Mouse (Mus musculus): Measurements from ENCODE around the gene Panx1. TPM values are rescaled to one million over a fixed set of nuclear protein-coding genes. Genes with fewer than 3 reads are reported as not detected.
A peak's percentile ranks its signal among the peaks of the same experiment; 100 is the strongest.

Panx1 gene
- total RNA-seq, 1 experiment: 25.0 TPM

DNA sequence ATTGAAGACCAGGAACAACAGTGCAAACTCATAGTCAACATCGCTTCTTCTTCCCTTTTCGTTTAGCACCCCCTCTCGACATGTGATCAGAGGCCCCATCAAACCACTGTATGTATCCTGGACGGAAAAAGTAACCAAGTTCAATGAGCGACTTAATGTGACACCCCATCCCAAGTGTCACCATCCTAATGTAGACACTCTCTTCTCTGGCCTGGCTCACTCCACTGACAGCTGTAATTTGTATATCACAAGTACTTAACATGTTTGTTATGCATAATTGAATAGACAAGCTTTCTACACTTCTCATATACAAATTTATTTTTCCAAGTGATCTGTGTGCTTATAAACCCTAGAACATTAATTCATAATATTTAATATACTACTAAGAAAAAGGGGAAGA is 15.6 kb upstream of the Panx1 start:
- Histone ChIP-seq H3K4me3 (ENCODE audit: insufficient read depth in 1 of 2, low read depth in 1 of 2, low read length in 2 of 2, poor library complexity in 1 of 2, severe bottlenecking in 1 of 2) (no peak overlapping the region), H3K27ac (ENCODE audit: insufficient read depth, low read depth, low read length, poor library complexity, severe bottlenecking) (no peak overlapping the region), H3K4me1 (ENCODE audit: control insufficient read depth in 2 of 2, insufficient read depth in 2 of 2, low read length in 2 of 2, poor library complexity in 1 of 2) (no peaks in the 10 kb centered on the region), H3K36me3 (ENCODE audit: control insufficient read depth, insufficient read depth, low read length, poor library complexity, severe bottlenecking) (no peaks in the 10 kb centered on the region), H3K9ac (ENCODE audit: insufficient read depth, low read depth, low read length, poor library complexity, severe bottlenecking) (no peak overlapping the region), H3K9me3 (ENCODE audit: control insufficient read depth, insufficient read depth, low read depth, low read length) (no peaks in the 10 kb centered on the region)
- TF ChIP-seq CHD2 (IDR thresholded peaks at IDR 0.05; ENCODE audit: low read depth, low read length): no peak
- no peak for TF ChIP-seq ZC3H11A (IDR thresholded peaks at IDR 0.05; ENCODE audit: borderline replicate concordance, low read depth, low read length)
- no peak for TF ChIP-seq ZNF384 (IDR thresholded peaks at IDR 0.05; ENCODE audit: low read depth, low read length)
- TF ChIP-seq MAFK (IDR thresholded peaks at IDR 0.05; ENCODE audit: insufficient read depth, low read depth, low read length): no peak
- TF ChIP-seq HCFC1 (IDR thresholded peaks at IDR 0.05; ENCODE audit: borderline replicate concordance, insufficient read depth, low read length): no peak
- DNase-seq (ENCODE audit: low read depth, low spot score): no peak
- in situ Hi-C loops (cut with MboI; ENCODE audit: low sequenced_read_pairs in 2 of 2, unreplicated experiment in 2 of 2): no loop called here

GRCm38 (mm10) chr9:15060026-15060425 is 14.7 kb upstream of the Panx1 start:
- Histone ChIP-seq H3K36me3 (ENCODE audit: control insufficient read depth, insufficient read depth, low read length, poor library complexity, severe bottlenecking) (no peaks in the 10 kb centered on the region), H3K9ac (ENCODE audit: insufficient read depth, low read depth, low read length, poor library complexity, severe bottlenecking) (no peak overlapping the region), H3K4me1 (ENCODE audit: control insufficient read depth in 2 of 2, insufficient read depth in 2 of 2, low read length in 2 of 2, poor library complexity in 1 of 2) (no peaks in the 10 kb centered on the region), H3K4me3 (ENCODE audit: insufficient read depth in 1 of 2, low read depth in 1 of 2, low read length in 2 of 2, poor library complexity in 1 of 2, severe bottlenecking in 1 of 2) (no peak overlapping the region), H3K9me3 (ENCODE audit: control insufficient read depth, insufficient read depth, low read depth, low read length) (no peaks in the 10 kb centered on the region), H3K27ac (ENCODE audit: insufficient read depth, low read depth, low read length, poor library complexity, severe bottlenecking) (no peak overlapping the region)
- in situ Hi-C loops (cut with MboI; ENCODE audit: low sequenced_read_pairs in 2 of 2, unreplicated experiment in 2 of 2): no loop called here
- DNase-seq (ENCODE audit: low read depth, low spot score): no peak
- no peak for TF ChIP-seq MAFK (IDR thresholded peaks at IDR 0.05; ENCODE audit: insufficient read depth, low read depth, low read length)
- no peak for TF ChIP-seq ZNF384 (IDR thresholded peaks at IDR 0.05; ENCODE audit: low read depth, low read length)
- TF ChIP-seq CHD2 (IDR thresholded peaks at IDR 0.05; ENCODE audit: low read depth, low read length): no peak
- TF ChIP-seq ZC3H11A (IDR thresholded peaks at IDR 0.05; ENCODE audit: borderline replicate concordance, low read depth, low read length): no peak
- TF ChIP-seq HCFC1 (IDR thresholded peaks at IDR 0.05; ENCODE audit: borderline replicate concordance, insufficient read depth, low read length): no peak

DNA sequence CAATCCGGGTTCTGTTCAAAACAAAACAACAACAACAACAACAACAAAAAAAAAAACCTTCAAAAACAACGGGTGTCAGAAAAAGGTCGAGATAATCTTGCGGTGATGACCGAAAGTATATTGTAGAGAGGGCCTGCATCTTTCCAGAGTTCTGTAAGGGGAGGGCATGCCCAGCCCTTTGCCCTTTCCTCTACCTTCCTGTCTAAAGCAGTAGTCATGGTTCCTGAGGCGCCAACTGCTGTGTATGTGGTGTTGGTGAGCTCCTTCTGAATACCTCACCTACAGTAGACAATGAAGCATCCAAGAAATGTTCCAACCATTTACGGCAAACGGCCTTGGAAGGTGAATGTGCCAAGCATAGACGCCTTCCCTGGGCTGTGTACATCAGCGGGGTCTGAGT is 462 bp upstream of the Panx1 start:
- Histone ChIP-seq H3K27ac (ENCODE audit: insufficient read depth, low read depth, low read length, poor library complexity, severe bottlenecking) (no peak overlapping the region), H3K4me1 (ENCODE audit: control insufficient read depth in 2 of 2, insufficient read depth in 2 of 2, low read length in 2 of 2, poor library complexity in 1 of 2) (peaks cover 0 to 2% of the 10 kb centered on the region in 2 experiments; a peak in 1 of 4 replicates), H3K4me3 (ENCODE audit: insufficient read depth in 1 of 2, low read depth in 1 of 2, low read length in 2 of 2, poor library complexity in 1 of 2, severe bottlenecking in 1 of 2) (peak overlapping the region; percentile 81 to 91), H3K9me3 (ENCODE audit: control insufficient read depth, insufficient read depth, low read depth, low read length) (no peaks in the 10 kb centered on the region), H3K9ac (ENCODE audit: insufficient read depth, low read depth, low read length, poor library complexity, severe bottlenecking) (no peak overlapping the region), H3K36me3 (ENCODE audit: control insufficient read depth, insufficient read depth, low read length, poor library complexity, severe bottlenecking) (no peaks in the 10 kb centered on the region)
- TF ChIP-seq CHD2 (IDR thresholded peaks at IDR 0.05; ENCODE audit: low read depth, low read length) (no peak), ZNF384 (IDR thresholded peaks at IDR 0.05; ENCODE audit: low read depth, low read length) (no peak), HCFC1 (IDR thresholded peaks at IDR 0.05; ENCODE audit: borderline replicate concordance, insufficient read depth, low read length) (no peak), ZC3H11A (IDR thresholded peaks at IDR 0.05; ENCODE audit: borderline replicate concordance, low read depth, low read length) (no peak), MAFK (IDR thresholded peaks at IDR 0.05; ENCODE audit: insufficient read depth, low read depth, low read length) (no peak)
- no peak for DNase-seq (ENCODE audit: low read depth, low spot score)
- in situ Hi-C loops (cut with MboI; ENCODE audit: low sequenced_read_pairs in 2 of 2, unreplicated experiment in 2 of 2): no loop called here

GRCm38 (mm10) chr9:15044391-15045083 is 741 bp downstream of the Panx1 start:
- H3K9ac ChIP-seq (ENCODE audit: insufficient read depth, low read depth, low read length, poor library complexity, severe bottlenecking): peak overlapping the region; percentile 78
- H3K4me3 ChIP-seq (ENCODE audit: insufficient read depth in 1 of 2, low read depth in 1 of 2, low read length in 2 of 2, poor library complexity in 1 of 2, severe bottlenecking in 1 of 2): peak overlapping the region; percentile 81 to 91
- no peaks in the 10 kb centered on the region for H3K9me3 ChIP-seq (ENCODE audit: control insufficient read depth, insufficient read depth, low read depth, low read length)
- in situ Hi-C loops (cut with MboI; ENCODE audit: low sequenced_read_pairs in 2 of 2, unreplicated experiment in 2 of 2): no loop called here
- no peaks in the 10 kb centered on the region for H3K36me3 ChIP-seq (ENCODE audit: control insufficient read depth, insufficient read depth, low read length, poor library complexity, severe bottlenecking)
- no peak overlapping the region for H3K27ac ChIP-seq (ENCODE audit: insufficient read depth, low read depth, low read length, poor library complexity, severe bottlenecking)
- peaks cover 0 to 2% of the 10 kb centered on the region in 2 experiments; a peak in 1 of 4 replicates for H3K4me1 ChIP-seq (ENCODE audit: control insufficient read depth in 2 of 2, insufficient read depth in 2 of 2, low read length in 2 of 2, poor library complexity in 1 of 2)
- no peak for DNase-seq (ENCODE audit: low read depth, low spot score)
- TF ChIP-seq CHD2 (IDR thresholded peaks at IDR 0.05; ENCODE audit: low read depth, low read length): no peak
- no peak for TF ChIP-seq MAFK (IDR thresholded peaks at IDR 0.05; ENCODE audit: insufficient read depth, low read depth, low read length)
- TF ChIP-seq ZNF384 (IDR thresholded peaks at IDR 0.05; ENCODE audit: low read depth, low read length): no peak
- TF ChIP-seq ZC3H11A (IDR thresholded peaks at IDR 0.05; ENCODE audit: borderline replicate concordance, low read depth, low read length): no peak
- TF ChIP-seq HCFC1 (IDR thresholded peaks at IDR 0.05; ENCODE audit: borderline replicate concordance, insufficient read depth, low read length): no peak

Data from ES-E14 (cell line).